Mouse (Mus musculus) left cerebral cortex, adult 2 months (tissue): Measurements from ENCODE around the gene Cyp4a32. TPM values are rescaled to one million over a fixed set of nuclear protein-coding genes. Genes with fewer than 3 reads are reported as not detected.

Experiments
- DNase-seq, 2 experiments: peaks; one replicate each; pipeline ENCODE4 v3.0.0; 2021 to 2022; ENCODE audit warnings: low spot score in 2 of 2, mixed read lengths in 1 of 2; ENCODE audit errors: extremely low spot score in 1 of 2
- H3K27ac ChIP-seq: fragments of 200-600 bp; 2 replicates; pipeline ENCODE4 v1.8.1; 2022
- H3K4me3 ChIP-seq: fragments of 200-600 bp; 2 replicates; pipeline ENCODE4 v1.8.1; 2022
- CTCF ChIP-seq: fragments of 200-600 bp; IDR thresholded peaks from 2 replicates; pipeline ENCODE4 v1.8.1; 2022; ENCODE audit warnings: antibody characterized with exemption, mild to moderate bottlenecking, moderate library complexity
- intact Hi-C: fragments of 180-260 bp; cut with DNase I; formaldehyde crosslinking; loops from one replicate; pipeline ENCODE4 v1.15.1; 2025
- total RNA-seq, 2 experiments: library from RNA; stranded (reverse); gene quantifications; 2 replicates each; pipeline ENCODE4 v1.2.3; 2021

Gene Cyp4a32
- total RNA-seq, 2 experiments from 2014 or later: not detected

DNA sequence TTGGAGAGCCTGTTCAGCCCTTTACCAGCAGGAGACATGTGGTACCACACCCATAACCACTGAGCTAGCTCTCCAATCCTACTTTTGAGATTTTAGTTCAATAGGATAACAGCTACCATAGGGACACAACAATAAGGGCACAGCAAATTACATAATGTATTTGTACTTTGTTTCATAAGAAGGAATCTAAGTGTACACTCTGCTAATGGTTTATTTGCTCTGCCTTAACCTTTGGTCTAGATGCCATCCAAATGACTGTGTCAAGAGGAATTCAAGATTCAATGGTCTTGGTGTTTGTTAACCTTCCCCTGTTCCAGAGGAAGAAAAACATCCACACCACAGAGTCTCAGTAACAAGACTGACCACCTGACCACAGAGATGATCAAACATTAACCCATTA, 58.4 kb downstream of the Cyp4a32 start:
- H3K27ac ChIP-seq: no peak overlapping the region
- DNase-seq: no peak
- no peak for TF ChIP-seq CTCF
- intact Hi-C loops: loop anchor here (10.0 kb wide), 1 partner anchor 554 kb away; no protein-coding TSS in a partner anchor
- no peak overlapping the region for H3K4me3 ChIP-seq

Other genes starting within 250 kb of the Cyp4a32 start
- under 1 TPM in 1 of 2 experiments, not detected in 1; 0.14 TPM for gene Cyp4a12b, start 189.3 kb upstream of the Cyp4a32 start, total RNA-seq
- gene Cyp4a30b, start 148.4 kb upstream of the Cyp4a32 start, total RNA-seq: not detected
- gene Cyp4a14, start 104.8 kb upstream of the Cyp4a32 start, total RNA-seq: not detected
- gene Cyp4a10, start 82.7 kb upstream of the Cyp4a32 start, total RNA-seq: not detected
- not detected for gene Cyp4a31, start 37.3 kb upstream of the Cyp4a32 start, total RNA-seq
- 1 to 10 TPM; 1.7 to 2.4 TPM for gene Cyp4b1, start 46.8 kb downstream of the Cyp4a32 start, total RNA-seq
- gene Efcab14, start 136.8 kb downstream of the Cyp4a32 start, total RNA-seq: 10 to 100 TPM; 50.7 to 52.5 TPM
- under 1 TPM in 1 of 2 experiments, not detected in 1; 0.75 TPM for gene Tex38, start 180.0 kb downstream of the Cyp4a32 start, total RNA-seq
- gene Atpaf1, start 183.8 kb downstream of the Cyp4a32 start, total RNA-seq: 10 to 100 TPM; 74.6 to 74.8 TPM
- gene Mob3c, start 227.1 kb downstream of the Cyp4a32 start, total RNA-seq: 1 to 10 TPM; 4.0 to 4.4 TPM
- gene Mknk1, start 238.2 kb downstream of the Cyp4a32 start, total RNA-seq: 10 to 100 TPM; 37.6 to 38.7 TPM